Mouse (Mus musculus) embryonic stem cell, embryonic (primary cell): ENCODE results near the gene Tdg.

Source experiments
- CTCF ChIA-PET, 4 experiments: fragments of 300-600 bp in 2 of 4; fragments of 350-600 bp in 2 of 4; sonication (Branson Sonifier 250); formaldehyde crosslinking; loops; one replicate each; lab custom pipeline; 2022; ENCODE audit warnings: inconsistent platforms in 2 of 4; lab: Charles Lee
- POLR2A ChIA-PET, 4 experiments: fragments of 300-600 bp in 2 of 4; fragments of 350-600 bp in 2 of 4; sonication (Branson Sonifier 250); formaldehyde crosslinking; loops; one replicate each; lab custom pipeline; 2022; ENCODE audit warnings: antibody characterized with exemption in 4 of 4, inconsistent platforms in 1 of 4; lab: Charles Lee

Gene Tdg

GRCm38 (mm10) chr10:82647205-82647811, 17.7 kb downstream of the Tdg start:
- ChIA-PET CTCF (no interaction called here), POLR2A (interaction anchor here in 2 of 4 experiments (0.6 to 1.3 kb wide), 6 partner anchors 15 to 140 kb away, joined by 3 to 5 read pairs (median 3); partner anchors contain the start of genes Tdg (in 2 of the 2) and 1190007I07Rik (in 1 of the 2))

- ChIA-PET POLR2A (interaction anchor here in 2 of 4 experiments (1.1 to 2.5 kb wide), 6 partner anchors 9 to 242 kb away, joined by 3 to 9 read pairs (median 4); no protein-coding TSS in a partner anchor), CTCF (interaction anchor here in 1 of 4 experiments (1.9 kb wide), 1 partner anchor 15 kb away, joined by 6 read pairs; no protein-coding TSS in a partner anchor)
Measured at GRCm38 (mm10) chr10:82651221-82651620, 21.6 kb downstream of the Tdg start.

GRCm38 (mm10) chr10:82652625-82653024, 23.0 kb downstream of the Tdg start:
- ChIA-PET CTCF (interaction anchor here (0.6 to 1.9 kb wide), 4 partner anchors 13 to 422 kb away, joined by 3 to 8 read pairs (median 5); no protein-coding TSS in a partner anchor), POLR2A (interaction anchor here in 2 of 4 experiments (0.8 to 2.8 kb wide), 14 partner anchors 9 to 298 kb away, joined by 3 to 13 read pairs (median 4); partner anchors contain the start of genes 1190007I07Rik (in 1 of the 2), Gm4924 (in 1 of the 2) and Nfyb (in 1 of the 2))

DNA sequence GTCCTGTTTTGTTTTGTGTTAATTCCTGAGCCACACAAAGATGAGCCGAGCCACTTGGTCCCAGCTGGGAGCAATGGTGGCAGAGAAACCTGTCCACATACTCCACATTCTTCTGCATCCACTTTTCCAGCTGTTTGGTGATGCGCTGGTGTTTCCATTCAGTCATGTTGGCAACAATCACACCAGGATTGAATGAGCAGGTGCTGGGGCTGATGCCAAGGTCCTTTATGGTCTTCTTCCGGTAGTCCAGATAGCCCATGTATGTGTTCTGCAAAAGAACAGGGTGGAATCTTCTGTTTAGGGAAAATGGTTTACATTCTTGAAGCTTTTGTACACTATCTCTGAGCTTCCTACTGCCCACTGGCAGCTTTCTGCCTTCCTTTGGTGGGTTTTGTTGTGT, 25.0 kb downstream of the Tdg start:
- ChIA-PET POLR2A (interaction anchor here in 3 of 4 experiments (0.6 to 2.8 kb wide), 13 partner anchors 12 to 300 kb away, joined by 3 to 13 read pairs (median 3); partner anchors contain the start of genes 1190007I07Rik (in 2 of the 3), Gm4924 (in 1 of the 3), Nfyb (in 1 of the 3) and Tdg (in 1 of the 3)), CTCF (interaction anchor here in 3 of 4 experiments (0.7 to 0.8 kb wide), 3 partner anchors 8 to 318 kb away, joined by 3 to 4 read pairs (median 3); no protein-coding TSS in a partner anchor)

DNA sequence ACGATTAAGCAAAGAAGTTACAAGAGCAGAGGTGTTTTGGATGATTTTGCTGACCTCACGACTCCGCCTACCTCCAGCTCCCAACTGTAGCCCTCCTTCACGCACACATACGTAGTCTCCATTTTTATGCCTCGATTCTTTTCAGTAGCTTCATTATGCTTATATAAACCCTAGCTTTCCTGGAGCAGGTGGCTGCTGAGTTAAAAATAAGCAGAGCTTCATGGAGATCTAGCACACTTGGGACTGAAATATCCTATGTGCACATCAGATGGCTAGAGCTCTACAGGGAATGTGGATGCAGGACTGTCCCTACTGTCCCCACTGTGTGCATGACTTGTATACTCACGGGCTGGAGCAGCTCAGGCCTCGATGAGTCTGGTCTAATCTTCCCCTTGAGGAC, 32.2 kb downstream of the Tdg start:
- ChIA-PET CTCF (interaction anchor here in 1 of 4 experiments (0.6 kb wide), 1 partner anchor 877 kb away, joined by 7 read pairs; no protein-coding TSS in a partner anchor), POLR2A (interaction anchor here in 2 of 4 experiments (0.8 to 1.8 kb wide), 4 partner anchors 9 to 308 kb away, joined by 3 to 5 read pairs (median 4); partner anchors contain the start of genes 1190007I07Rik (in 1 of the 2) and Gm4924 (in 1 of the 2))

GRCm38 (mm10) chr10:82662267-82662990, 32.8 kb downstream of the Tdg start:
- CTCF ChIA-PET = interaction anchor here in 1 of 4 experiments (1.2 kb wide), 1 partner anchor 8 kb away, joined by 4 read pairs; no protein-coding TSS in a partner anchor
- POLR2A ChIA-PET = interaction anchor here in 3 of 4 experiments (0.6 to 1.8 kb wide), 7 partner anchors 10 to 308 kb away, joined by 3 to 5 read pairs (median 5); partner anchors contain the start of genes 1190007I07Rik (in 1 of the 3) and Gm4924 (in 1 of the 3)

DNA sequence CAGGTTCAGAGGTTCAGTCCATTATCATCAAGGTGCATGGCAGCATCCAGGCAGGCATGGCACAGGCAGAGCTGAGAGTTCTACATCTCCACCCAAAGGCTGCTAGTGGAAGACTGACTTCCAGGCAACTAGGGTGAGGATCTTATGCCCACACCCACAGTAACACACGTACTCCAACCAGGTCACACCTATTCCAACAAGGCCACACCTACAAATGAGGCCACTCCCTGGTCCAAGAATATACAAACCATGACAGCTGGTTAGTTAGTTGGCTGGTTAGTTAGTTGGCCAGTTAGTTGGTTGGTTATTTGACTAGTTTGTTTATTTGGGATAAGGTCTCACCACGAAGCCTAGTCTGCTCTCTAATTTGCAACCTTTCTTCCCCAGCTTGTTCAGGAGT, 33.7 kb downstream of the Tdg start:
- ChIA-PET POLR2A (interaction anchor here in 1 of 4 experiments (0.7 to 1.6 kb wide), 4 partner anchors 11 to 40 kb away, joined by 3 to 7 read pairs (median 5); partner anchors contain the start of gene 1190007I07Rik), CTCF (interaction anchor here in 2 of 4 experiments (0.7 to 1.2 kb wide), 2 partner anchors 9 to 1093 kb away, joined by 3 to 4 read pairs; no protein-coding TSS in a partner anchor)

- CTCF ChIA-PET = interaction anchor here in 3 of 4 experiments (0.6 to 2.0 kb wide), 11 partner anchors 12 to 679 kb away, joined by 3 to 8 read pairs (median 3); no protein-coding TSS in a partner anchor
- POLR2A ChIA-PET = interaction anchor here in 2 of 4 experiments (0.9 to 1.3 kb wide), 4 partner anchors 22 to 193 kb away, joined by 3 to 6 read pairs (median 4); partner anchors contain the start of genes Nfyb (in 1 of the 2) and Tdg (in 1 of the 2)
Measured at GRCm38 (mm10) chr10:82665951-82666350, 36.3 kb downstream of the Tdg start.

DNA sequence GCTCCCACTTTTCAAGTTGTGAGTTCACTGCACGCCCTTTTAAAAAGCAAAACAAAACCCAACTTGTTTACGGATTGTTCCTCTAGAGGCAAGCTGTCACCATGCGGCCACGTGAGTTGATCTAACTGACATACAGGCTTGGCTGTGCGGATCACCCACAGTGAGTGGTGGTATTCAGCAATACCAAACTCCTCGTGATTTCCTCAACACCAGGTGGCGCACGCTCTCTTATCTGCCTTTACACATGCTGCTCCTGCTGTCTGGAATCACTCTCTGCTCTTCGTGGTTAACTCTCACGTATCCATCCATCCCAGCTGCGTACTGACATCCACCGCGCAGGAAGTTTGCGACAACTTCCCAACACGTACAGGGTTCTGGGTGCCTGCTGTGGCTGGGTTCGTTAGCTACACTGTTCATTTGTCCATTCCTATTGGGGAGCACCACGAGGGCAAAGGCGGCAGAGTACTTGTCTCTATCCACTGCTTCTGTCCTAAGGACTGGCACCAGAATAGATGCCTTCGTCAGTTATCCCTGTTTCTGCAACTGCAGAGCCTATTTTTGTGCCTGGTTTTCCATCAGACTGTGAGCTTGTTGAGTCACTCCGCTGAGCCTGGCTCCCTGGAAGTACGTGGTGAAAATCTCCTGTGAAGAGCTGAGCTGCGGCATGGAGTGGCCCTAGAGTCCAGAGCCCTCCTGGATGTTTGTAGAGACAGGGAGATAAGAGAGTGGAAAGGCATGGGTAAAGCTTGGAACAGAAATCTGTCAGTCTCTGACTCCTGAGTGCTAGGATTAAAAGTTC, 37.0 kb downstream of the Tdg start:
- CTCF ChIA-PET = interaction anchor here in 3 of 4 experiments (0.6 to 2.0 kb wide), 25 partner anchors 9 to 679 kb away, joined by 3 to 10 read pairs (median 3); partner anchors contain the start of genes 1190007I07Rik (in 1 of the 3) and Glt8d2 (in 1 of the 3)
- POLR2A ChIA-PET = interaction anchor here in 3 of 4 experiments (0.6 to 1.5 kb wide), 20 partner anchors 8 to 313 kb away, joined by 3 to 10 read pairs (median 4); partner anchors contain the start of genes Nfyb (in 2 of the 3), 1190007I07Rik (in 1 of the 3), Gm4924 (in 1 of the 3) and Tdg (in 1 of the 3)

DNA sequence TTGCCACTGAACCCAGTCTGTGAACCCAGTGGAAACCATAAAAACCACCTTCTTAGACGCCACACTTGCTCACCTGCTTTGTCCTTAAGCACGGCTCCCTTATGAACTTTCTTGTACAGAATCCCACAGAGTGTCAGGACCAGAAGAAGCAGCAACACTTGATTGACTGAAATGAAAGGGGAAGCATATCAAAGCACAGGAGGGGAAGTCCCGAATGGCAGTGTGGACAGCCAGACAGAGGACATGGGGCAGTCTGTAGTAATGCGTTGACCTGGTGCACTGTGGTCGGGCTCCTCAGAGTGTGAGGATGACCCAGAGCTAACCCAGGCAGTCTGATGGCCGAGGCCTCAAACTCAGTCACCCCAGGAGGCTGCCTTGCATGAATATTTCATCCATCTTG, 40.6 kb downstream of the Tdg start:
- POLR2A ChIA-PET = no interaction called here
- CTCF ChIA-PET = no interaction called here

DNA sequence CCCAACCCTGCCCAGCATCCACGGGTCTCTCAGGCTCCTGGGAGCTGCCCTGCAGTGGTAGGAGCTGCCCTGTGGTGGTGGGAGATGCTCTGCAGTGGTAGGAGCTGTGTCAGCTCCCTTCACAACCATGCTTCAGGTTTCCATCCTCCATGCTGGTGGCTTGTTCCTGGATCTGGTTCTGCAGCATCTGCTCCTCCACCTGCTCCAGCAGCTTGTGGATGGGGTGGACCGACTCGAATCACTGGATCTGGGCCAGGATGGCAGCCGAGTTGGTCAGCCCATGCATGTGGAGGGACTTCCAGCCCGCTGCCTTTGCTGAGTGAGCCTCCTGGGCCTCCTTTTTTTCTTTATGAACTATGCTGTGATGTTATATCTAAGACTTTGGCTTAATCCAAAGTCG, 47.3 kb downstream of the Tdg start:
- ChIA-PET CTCF (interaction anchor here in 1 of 4 experiments (1.8 kb wide), 1 partner anchor 10 kb away, joined by 5 read pairs; no protein-coding TSS in a partner anchor), POLR2A (interaction anchor here in 1 of 4 experiments (1.0 to 2.6 kb wide), 2 partner anchors 10 to 87 kb away, joined by 3 to 8 read pairs; partner anchors contain the start of gene Nfyb)

GRCm38 (mm10) chr10:82680769-82681168, 51.1 kb downstream of the Tdg start:
- POLR2A ChIA-PET = no interaction called here
- CTCF ChIA-PET = no interaction called here

DNA sequence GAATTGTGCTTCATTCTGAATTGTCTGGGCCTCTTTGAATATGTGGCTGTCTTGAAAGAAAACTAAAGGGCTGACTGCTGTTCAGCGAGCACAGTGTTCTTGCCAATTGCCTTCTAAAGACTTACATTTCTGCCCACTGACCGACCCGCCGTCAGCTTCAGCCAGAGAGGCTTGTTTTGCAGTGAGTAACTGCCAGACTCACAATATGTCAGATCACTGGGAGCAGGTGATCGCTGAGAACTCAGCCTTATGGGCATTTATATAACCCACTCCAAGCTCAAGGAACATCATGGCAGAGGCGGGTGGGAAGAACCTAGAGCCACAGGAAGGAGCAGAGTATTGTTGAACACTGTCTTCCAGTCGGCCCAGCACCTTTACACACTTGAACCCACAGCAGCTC, 52.0 kb downstream of the Tdg start:
- POLR2A ChIA-PET = interaction anchor here in 1 of 4 experiments (0.6 kb wide), 1 partner anchor 1901 kb away, joined by 3 read pairs; no protein-coding TSS in a partner anchor

GRCm38 (mm10) chr10:82685440-82685839, 55.8 kb downstream of the Tdg start:
- CTCF ChIA-PET = interaction anchor here in 1 of 4 experiments (0.6 kb wide), 1 partner anchor 126 kb away, joined by 3 read pairs; no protein-coding TSS in a partner anchor
- POLR2A ChIA-PET = no interaction called here

More for the DNA sequence above, 52.0 kb downstream of the Tdg start:
- CTCF ChIA-PET = no interaction called here

GRCm38 (mm10) chr10:82689681-82690211, 60.1 kb downstream of the Tdg start:
- POLR2A ChIA-PET = interaction anchor here in 3 of 4 experiments (0.6 to 1.5 kb wide), 7 partner anchors 9 to 171 kb away, joined by 3 to 7 read pairs (median 3); partner anchors contain the start of genes 1190007I07Rik (in 1 of the 3) and Nfyb (in 1 of the 3)
- CTCF ChIA-PET = interaction anchor here in 1 of 4 experiments (1.2 kb wide), 1 partner anchor 23 kb away, joined by 3 read pairs; no protein-coding TSS in a partner anchor

DNA sequence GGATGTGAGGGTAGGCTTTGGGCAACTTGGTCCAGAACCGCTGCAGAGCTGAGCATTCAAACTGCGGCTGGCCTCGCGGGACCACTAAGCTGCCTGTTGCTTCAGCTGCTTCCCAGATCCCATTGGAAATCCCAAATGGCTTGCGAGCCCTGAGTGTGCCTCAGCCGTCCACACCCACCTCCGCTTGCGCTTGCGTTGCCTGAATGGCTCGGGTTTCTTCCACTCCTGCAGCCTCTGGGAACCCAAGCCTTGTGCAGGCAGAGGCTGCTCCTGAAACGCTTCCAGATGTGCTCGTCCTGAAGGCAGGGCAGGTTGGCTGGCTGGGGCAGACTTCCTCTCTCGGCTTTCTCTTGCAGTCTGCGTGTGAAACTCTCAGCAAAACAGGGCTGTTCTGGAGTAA, 60.9 kb downstream of the Tdg start, which contains the start of gene Glt8d2:
Glt8d2 (minus strand) TSS at position 157 of the 400 bp plus-strand sequence.
- ChIA-PET CTCF (interaction anchor here in 1 of 4 experiments (1.2 kb wide), 1 partner anchor 23 kb away, joined by 3 read pairs; no protein-coding TSS in a partner anchor), POLR2A (interaction anchor here in 3 of 4 experiments (0.7 to 1.5 kb wide), 7 partner anchors 9 to 168 kb away, joined by 3 to 7 read pairs (median 3); partner anchors contain the start of genes Nfyb (in 2 of the 3) and 1190007I07Rik (in 1 of the 3))
